Mouse (Mus musculus) macrophage (primary cell): ENCODE data around the gene Psen2. TPM values are rescaled to one million over a fixed set of nuclear protein-coding genes. Genes with fewer than 3 reads are reported as not detected.

Experiments
- H3K27ac ChIP-seq: fragments of 350-480 bp; formaldehyde crosslinking; 2 replicates; pipeline ENCODE4 v1.9.0; 2021
- H3K36me3 ChIP-seq: fragments of 350-480 bp; formaldehyde crosslinking; 2 replicates; pipeline ENCODE4 v1.9.0; 2021; ENCODE audit errors: inconsistent target
- H3K4me3 ChIP-seq: fragments of 350-480 bp; formaldehyde crosslinking; 2 replicates; pipeline ENCODE4 v1.9.0; 2021; ENCODE audit errors: inconsistent target
- H3K79me2 ChIP-seq: fragments of 350-480 bp; formaldehyde crosslinking; 2 replicates; pipeline ENCODE4 v1.9.0; 2021; ENCODE audit errors: inconsistent target
- WGBS: methylation state at CpG from one replicate; pipeline ENCODE4 v1.1.7; 2026; ENCODE audit warnings: inconsistent platforms; ENCODE audit not compliant: missing documents; 5-methylcytosine and 5-hydroxymethylcytosine counted together
- polyA plus RNA-seq: library from polyadenylated mRNA; stranded (reverse); fragments of 250-400 nt; gene quantifications from 3 replicates; pipeline ENCODE4 v1.2.4, GENCODE M21; 2018; ENCODE audit warnings: inconsistent platforms

Psen2 gene
- polyA plus RNA-seq, 1 experiment from 2014 or later, result 104 TPM

DNA sequence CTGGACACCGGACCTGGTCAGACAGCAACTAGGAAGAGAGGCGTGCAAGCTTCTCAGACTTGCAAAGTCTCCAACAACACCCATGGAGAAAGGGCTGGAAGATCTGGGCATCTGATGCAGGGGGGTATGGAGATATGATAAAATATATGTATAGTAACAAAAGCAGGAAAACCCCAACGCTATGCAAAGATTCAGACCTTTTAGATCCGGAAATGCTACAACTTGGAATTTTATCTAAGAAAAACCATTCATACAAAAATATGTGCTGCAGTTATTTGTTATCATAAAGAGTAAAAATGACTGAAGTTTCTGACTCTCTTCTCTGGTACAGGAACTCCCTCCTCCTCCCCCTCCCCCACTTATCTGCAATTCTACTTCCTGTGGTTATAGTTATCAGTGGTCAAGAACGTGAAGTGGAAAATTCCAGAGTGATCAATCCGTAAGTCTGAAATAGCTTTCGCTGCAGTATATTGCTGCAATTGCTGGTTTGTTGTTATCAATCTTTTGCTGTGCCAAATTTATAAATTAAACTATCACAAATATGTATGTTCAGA is 14.6 kb downstream of the Psen2 start:
- Histone ChIP-seq H3K36me3 (peaks cover 21% of the 10 kb centered on the region), H3K27ac (no peak overlapping the region), H3K79me2 (peaks cover 64% of the 10 kb centered on the region; the same call in 1 of the 2 replicates), H3K4me3 (no peak overlapping the region)
- 72% methylated on average over 7 of the region's 7 CpGs for WGBS

DNA sequence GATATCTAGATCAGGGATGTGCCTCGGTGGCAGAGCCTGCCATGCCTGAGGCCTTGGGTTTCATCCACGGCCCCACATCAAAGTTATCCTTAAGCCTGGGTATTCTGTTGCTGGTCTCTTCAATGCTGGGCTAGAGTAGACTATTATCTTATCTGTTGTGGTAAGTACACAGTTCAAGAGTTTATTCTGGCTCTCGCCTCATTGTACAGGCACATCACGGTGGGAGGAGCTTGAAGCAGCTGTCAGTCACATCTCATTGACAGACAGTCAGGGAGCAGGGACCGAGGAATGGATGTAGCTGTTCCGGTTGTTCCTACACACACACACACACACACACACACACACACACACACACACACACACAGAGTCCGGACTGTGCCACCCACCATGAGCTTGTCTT is 15.3 kb downstream of the Psen2 start:
- peaks cover 21% of the 10 kb centered on the region for H3K36me3 ChIP-seq

DNA sequence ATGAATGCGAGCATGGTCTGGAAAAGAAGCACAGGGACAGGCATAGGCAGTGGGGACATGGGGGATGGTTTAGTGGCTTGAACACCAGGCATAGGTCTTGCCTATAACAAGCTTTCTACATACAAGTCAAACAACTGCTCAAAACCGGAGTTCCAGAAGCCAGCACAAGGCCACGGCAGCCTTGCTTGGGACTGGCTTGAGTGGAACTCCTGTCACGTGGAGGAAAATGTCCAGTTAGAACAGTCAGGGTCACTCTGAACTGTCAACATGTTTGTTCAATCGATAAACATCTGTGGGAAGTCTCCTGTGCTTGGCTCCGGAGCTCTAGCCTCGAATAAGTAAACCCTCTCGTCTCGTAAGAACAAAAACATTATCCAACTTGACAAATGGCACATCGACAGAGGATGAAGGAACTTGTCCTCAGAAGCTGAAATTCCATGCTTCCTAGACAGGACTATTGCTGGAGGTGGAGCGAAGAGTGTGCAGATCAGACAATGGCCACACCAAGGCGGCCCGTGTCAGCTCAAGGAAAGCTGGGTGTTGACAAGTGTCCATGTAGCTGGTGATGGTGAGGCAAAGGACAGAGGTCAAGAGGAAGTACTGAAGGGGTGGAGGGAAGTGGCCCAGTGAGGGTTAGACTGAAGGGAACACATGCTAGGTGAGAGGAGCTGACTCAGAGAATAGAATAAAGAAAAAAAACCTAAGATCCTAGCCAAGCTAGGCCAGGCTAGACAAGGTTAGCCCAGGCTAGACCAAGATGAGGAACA is 17.3 kb downstream of the Psen2 start:
- H3K36me3 ChIP-seq, result peaks cover 27% of the 10 kb centered on the region
- H3K27ac ChIP-seq, result no peak overlapping the region
- 93% methylated on average over 13 of the region's 13 CpGs for WGBS
- H3K79me2 ChIP-seq, result peaks cover 37% of the 10 kb centered on the region; the same call in 1 of the 2 replicates
- H3K4me3 ChIP-seq, result no peak overlapping the region

More for the DNA sequence above, 15.3 kb downstream of the Psen2 start:
- Histone ChIP-seq H3K27ac (no peak overlapping the region), H3K4me3 (no peak overlapping the region), H3K79me2 (peaks cover 57% of the 10 kb centered on the region; the same call in 1 of the 2 replicates)
- whole genome bisulfite sequencing, result 95% methylated on average over 6 of the region's 7 CpGs

DNA sequence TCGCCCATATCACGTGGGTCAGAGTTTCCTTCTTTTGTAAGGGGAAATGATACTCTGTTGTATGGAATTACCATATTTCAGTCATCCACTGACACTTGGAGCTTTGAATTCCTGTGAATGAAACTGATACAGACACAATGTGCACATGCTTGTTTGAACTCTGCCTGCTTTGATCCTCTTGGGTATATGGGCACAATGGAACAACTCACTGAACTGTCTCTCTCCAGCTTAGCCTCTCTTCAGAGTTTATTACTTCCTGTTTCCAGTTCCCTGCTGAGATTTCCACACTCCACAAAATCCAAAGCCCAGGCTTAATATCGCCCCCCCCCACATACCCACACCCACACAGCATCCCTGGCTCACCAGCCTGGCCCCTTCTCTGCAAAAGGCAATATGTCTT is 31.5 kb downstream of the Psen2 start:
- peaks cover 65% of the 10 kb centered on the region for H3K36me3 ChIP-seq
- no peak overlapping the region for H3K27ac ChIP-seq
- no peaks in the 10 kb centered on the region for H3K79me2 ChIP-seq
- H3K4me3 ChIP-seq, result no peak overlapping the region
- WGBS, result 58% methylated on average over 3 of the region's 3 CpGs

DNA sequence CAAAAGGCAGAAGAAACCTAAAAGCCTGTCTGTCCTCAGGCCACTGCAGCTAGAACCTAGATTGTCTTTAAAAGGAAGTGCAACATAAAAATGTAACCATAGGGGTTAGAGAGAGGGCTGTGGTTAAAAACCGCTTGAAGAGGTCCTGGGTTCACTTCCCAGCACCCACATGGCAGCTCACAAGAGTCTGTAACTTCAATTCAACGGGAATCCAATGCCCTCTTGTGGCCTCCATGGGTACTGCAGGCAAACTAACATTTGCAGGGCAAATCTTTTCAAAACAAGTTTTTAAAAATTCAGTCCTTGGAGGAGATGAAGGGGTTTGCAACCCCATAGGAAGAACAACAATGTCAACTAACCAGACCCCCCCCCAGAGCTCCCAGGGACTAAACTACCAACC is 32.7 kb downstream of the Psen2 start:
- Histone ChIP-seq H3K79me2 (no peaks in the 10 kb centered on the region), H3K27ac (no peak overlapping the region), H3K36me3 (peaks cover 64% of the 10 kb centered on the region), H3K4me3 (no peak overlapping the region)
- 29% methylated on average over 2 of the region's 2 CpGs for WGBS

DNA sequence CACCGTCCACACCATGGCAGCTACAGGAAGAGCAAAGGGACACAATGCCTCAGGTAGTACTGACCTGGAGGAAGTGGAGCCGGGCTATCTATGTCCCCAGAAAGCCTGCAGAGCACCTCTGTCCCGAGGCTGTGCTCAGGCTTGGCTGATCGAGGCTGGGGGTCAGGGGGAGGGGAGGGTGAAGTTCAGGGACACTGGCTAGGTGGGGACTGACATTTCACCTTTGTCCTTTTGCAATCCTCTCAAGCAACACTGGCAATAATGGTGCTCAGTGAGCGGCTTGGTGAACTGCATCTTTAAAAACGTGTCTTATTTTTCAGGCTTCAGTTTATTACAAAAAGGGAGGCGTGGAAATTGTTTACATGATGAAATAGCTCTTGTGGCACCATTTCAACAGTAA is 33.3 kb downstream of the Psen2 start:
- Histone ChIP-seq H3K27ac (no peak overlapping the region), H3K36me3 (peaks cover 62% of the 10 kb centered on the region), H3K79me2 (no peaks in the 10 kb centered on the region), H3K4me3 (no peak overlapping the region)
- WGBS, result 91% methylated on average over 7 of the region's 7 CpGs

DNA sequence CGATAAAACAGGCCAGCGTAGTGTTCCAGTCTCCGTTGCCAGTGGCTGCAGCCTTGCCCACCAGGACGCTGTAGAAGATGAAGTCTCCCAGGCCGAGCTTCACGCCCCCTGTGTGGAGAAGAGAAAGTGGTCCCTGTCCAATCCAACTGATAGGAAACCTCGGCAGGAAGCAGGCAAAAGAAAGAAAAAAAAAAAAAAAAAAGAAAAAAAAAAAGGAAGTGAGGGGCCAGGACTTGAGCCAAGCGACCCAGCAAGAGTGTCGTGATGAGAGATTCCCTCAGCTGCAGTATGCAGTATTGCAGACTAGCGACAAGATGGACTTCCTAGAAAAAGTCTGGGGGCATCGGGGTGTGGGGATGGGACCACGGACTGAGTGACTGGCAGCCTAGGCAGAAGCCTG is 34.4 kb downstream of the Psen2 start:
- no peak overlapping the region for H3K4me3 ChIP-seq
- WGBS, result 48% methylated on average over 10 of the region's 12 CpGs
- H3K36me3 ChIP-seq, result peaks cover 52% of the 10 kb centered on the region
- H3K27ac ChIP-seq, result no peak overlapping the region
- no peaks in the 10 kb centered on the region for H3K79me2 ChIP-seq

DNA sequence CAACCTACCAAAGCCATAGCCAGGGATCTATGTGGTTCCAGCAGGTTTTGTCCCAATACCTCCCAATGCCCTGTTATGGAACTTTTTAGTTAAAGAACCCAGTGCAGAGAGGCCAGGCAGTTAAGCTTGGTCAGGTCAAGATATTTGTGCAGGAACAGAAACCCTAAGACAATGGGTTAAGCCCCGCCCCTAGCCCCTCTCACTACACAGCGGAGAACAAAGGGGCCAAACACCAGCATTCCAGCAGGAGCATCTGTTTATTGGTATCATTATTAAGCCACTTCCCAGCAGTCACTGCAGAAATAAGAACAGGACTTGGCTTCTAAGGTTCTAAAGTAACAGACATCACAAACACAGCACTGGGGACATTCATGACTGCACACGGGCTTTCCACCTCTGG is 36.5 kb downstream of the Psen2 start:
- peaks cover 38% of the 10 kb centered on the region for H3K36me3 ChIP-seq
- no peak overlapping the region for H3K27ac ChIP-seq
- 100% methylated on average over 2 of the region's 3 CpGs for WGBS
- no peaks in the 10 kb centered on the region for H3K79me2 ChIP-seq
- H3K4me3 ChIP-seq, result no peak overlapping the region

DNA sequence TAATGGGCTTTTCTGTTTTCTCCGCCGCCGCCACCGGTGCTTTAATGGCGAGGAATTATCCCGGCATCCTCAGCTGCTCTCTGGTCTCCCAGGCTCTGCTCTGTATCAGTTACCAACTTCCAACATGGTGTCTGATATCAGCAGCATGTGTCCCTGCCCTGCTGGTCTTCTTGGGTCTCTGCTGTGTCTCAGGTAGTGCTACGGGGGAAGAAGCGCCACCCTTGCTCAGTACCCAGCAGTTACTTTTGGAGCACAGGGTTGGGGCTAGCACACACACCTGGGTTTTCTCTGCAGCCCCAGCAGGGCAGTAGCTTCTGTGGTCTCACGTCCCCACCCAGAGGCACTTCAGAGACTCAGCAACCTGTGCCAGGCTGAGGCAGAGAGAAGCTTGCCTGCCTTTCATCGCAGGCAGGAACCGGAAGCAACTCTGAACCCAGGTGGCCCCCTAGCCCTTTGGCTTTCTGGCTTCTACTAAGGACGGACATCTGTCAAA is 37.0 kb downstream of the Psen2 start:
- H3K4me3 ChIP-seq, result peak overlapping the region; percentile 24; the same call in 1 of the 2 replicates
- peaks cover 38% of the 10 kb centered on the region for H3K36me3 ChIP-seq

DNA sequence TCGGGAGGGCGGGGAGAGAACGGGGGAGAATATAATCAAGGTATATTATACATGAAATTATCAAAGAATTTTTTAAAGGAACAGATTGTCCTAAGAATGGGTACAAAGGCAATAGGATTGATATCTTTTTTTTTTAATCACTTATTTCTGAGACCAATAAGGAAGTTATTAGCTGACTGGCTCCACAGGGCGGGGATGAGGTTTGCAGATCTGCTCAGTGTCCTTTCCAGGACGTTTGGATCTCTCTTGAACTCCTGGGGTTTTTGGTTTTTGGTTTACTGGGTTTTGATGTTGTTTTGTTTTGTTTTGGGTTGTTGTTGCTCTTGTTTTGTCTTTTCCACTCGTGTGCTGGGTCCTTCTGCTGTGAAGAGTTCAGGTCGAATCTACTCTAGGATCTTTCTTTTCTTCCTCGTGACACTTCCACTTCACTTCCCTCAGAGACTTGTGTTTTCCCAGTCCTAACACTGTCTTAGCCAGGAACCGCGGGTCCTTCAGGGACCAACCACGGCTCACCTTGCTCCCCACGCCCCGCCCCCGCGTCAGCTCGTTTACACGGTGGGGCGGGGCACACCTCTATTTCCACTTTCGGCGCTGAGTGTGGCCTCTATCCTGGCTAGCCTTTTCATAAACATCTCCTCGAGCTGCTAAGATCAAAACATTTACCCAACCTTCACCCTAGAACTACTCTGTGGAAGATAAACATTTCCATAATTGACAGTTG is 37.6 kb downstream of the Psen2 start:
- WGBS, result 23% methylated on average over 21 of the region's 21 CpGs
- Histone ChIP-seq H3K36me3 (peaks cover 38% of the 10 kb centered on the region), H3K4me3 (peak overlapping the region; percentile 24; the same call in 1 of the 2 replicates), H3K27ac (no peak overlapping the region), H3K79me2 (no peaks in the 10 kb centered on the region)

More for the DNA sequence above, 37.0 kb downstream of the Psen2 start:
- Histone ChIP-seq H3K79me2 (no peaks in the 10 kb centered on the region), H3K27ac (no peak overlapping the region)
- WGBS, result 21% methylated on average over 12 of the region's 12 CpGs

DNA sequence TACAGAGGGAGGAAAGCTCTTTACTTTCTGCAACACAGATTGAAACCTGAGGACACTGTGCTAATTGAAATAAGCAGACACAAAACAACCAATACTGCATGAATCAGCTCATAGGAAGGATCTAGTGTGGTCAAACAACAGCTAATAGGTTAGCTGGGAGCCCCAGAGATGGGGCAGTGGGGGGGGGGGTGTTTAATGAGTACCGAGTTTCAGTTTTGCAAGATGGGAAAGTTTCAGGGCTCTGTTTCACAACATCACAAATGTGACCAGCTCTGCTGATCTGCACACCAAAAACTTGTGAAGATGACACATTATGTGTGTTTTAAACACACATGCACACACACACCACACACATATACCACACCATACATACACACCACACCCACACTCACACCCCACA is 41.2 kb downstream of the Psen2 start:
- 33% methylated on average over 1 of the region's 1 CpGs for WGBS
- H3K4me3 ChIP-seq, result no peak overlapping the region
- no peak overlapping the region for H3K27ac ChIP-seq
- no peaks in the 10 kb centered on the region for H3K79me2 ChIP-seq
- H3K36me3 ChIP-seq, result peaks cover 3% of the 10 kb centered on the region; the same call in 1 of the 2 replicates

DNA sequence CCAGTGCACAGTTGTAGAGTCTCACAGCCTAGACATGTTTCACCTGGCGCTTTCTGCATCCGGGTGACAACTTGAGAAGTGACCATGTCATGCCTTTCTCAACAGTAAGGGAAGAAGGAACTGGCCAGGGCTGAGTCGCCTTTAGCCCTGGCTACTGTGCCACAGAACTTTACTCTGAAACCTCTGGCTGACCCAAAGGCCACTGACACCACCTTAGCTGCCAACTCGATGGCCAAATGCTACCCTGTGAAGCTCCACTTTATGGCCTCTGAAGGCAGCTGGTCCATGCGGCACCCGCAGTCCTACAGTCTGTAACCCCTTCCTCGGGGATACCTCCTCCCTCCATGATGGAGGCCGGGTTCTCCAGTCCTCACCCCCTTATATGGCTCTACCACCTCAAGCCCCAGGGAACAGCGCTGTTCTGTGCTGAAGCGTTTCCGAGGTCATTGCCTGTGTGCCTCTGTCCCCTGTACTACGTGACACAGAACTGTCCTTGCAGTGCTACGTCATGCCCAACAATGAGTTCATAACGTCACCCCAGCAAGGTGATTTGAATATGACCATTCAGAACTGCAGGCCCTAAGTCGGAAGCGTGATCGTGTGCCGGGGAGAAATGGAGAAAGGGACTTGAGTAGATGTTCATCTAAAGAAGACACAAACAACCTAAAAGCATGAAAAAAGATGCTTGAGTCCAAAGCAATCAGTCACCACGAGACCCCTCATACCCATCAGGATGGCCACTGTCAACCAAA is 42.3 kb downstream of the Psen2 start:
- Histone ChIP-seq H3K27ac (no peak overlapping the region), H3K36me3 (no peaks in the 10 kb centered on the region), H3K4me3 (no peak overlapping the region), H3K79me2 (no peaks in the 10 kb centered on the region)
- 95% methylated on average over 19 of the region's 19 CpGs for WGBS

DNA sequence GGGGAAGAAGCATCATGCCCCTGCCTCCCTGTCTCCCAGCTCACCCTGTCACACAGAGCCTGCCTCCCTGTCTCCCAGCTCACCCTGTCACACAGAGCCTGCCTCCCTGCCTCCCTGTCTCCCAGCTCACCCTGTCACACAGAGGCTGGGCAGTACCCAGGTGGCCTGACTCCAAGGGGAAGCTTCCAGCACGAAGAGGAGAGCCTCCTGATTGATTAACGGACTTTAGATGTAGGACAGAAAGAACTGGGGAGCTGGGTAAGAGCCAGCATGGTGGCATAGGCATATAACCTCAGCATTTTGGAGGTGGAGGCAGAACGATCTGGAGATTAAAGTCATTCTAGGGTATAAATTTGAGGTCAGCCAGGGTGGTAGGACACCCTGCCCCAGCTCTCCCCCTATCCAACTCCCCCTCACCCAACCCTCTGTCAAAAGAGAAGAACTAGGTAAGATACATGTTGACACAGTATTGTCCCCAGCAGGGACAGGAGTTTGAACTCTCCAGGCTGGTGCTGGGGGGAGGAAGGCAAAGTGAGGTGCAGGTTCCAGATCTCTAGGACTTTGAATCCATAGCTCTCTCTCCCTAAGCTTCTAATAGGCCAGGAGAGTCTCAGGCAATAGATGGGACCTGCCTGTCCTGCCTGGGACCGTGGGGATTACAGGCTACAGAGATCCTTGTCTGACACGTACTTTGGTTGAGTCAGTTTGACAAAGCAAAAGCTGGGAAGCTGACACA is 46.5 kb downstream of the Psen2 start:
- 80% methylated on average over 5 of the region's 5 CpGs for WGBS
- Histone ChIP-seq H3K79me2 (no peaks in the 10 kb centered on the region), H3K36me3 (no peaks in the 10 kb centered on the region), H3K27ac (no peak overlapping the region), H3K4me3 (no peak overlapping the region)

DNA sequence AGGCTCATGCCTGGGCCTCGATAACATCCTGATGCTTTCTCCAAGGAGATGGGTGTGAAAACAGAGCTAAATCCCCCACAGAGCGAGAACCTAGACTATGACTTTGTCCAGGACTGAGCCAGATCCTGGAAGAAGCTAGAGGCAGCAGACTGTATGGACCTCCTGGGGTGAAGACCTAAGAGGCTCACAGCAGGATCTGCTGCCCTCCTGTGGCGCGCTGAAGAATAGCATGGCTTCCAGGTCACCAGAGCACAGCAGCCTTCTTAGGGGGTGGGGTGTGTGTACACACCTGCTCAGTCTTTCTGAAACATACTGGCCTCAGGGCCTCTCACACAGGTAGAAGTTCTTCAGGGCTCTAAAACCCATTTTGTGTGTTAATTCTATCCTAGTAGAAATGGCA is 48.2 kb downstream of the Psen2 start:
- WGBS, result 26% methylated on average over 4 of the region's 4 CpGs

More for the DNA sequence above, 48.2 kb downstream of the Psen2 start:
- Histone ChIP-seq H3K79me2 (no peaks in the 10 kb centered on the region), H3K36me3 (no peaks in the 10 kb centered on the region), H3K4me3 (no peak overlapping the region), H3K27ac (no peak overlapping the region)
